Mouse (Mus musculus): ENCODE measurements around the gene Ppm1a.

Gene Ppm1a

DNA sequence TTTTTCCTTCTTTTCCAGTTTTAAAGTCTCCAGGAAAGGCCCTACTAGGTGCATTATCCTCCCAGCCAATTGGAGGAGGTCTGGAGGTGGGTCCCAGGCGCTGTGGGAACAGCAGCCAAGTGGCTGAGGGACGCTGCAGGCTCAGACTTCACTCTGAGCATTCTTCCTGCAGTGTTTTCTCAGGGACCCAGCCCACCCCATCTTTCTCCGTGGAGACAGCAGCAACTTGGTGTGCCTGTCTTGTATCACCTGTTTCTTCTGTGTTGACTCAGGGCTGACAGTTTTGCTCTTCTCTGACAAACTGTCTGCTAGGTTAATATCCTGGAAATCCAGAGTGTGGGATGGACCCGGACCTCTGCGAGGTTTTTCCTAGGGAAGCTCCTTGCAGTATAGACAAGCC, 68.4 kb downstream of the Ppm1a start:
- no peak for DNase-seq (ENCODE audit: low read depth, low spot score)

DNA sequence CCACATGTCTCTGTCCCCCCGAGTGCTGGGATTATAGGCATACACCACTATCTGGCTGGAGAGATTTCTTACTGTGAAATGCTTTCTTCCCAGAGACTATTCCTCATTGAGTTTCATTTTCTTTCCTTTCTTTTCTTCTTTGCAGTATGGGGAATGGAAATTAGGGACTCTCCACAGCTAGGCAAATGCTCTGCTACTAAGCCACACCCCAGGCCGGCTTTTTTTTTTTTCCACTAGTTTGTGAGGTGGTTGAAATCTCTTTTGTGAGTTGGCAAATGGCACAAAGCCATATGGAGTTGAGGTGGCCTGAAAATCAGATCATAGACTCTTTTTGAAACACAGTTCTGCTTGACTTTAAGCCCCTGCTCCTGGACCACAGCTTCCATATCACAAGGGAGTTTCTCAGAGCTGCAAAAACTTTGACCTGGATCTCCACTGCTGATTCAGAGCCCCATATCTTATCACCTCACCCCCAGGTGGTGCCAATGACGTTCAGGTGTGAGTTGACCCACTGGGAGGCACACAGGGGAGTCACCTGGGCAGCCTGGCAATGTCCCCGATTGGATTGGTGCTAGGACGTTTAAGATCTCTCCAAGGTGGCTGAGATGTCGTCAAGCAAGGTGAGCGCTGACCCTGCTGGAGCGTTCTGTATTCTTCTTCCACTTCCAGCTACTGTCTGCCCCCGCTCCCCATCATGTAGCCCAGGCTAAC, 71.7 kb downstream of the Ppm1a start:
- DNase-seq (ENCODE audit: low read depth, low spot score), result no peak

DNA sequence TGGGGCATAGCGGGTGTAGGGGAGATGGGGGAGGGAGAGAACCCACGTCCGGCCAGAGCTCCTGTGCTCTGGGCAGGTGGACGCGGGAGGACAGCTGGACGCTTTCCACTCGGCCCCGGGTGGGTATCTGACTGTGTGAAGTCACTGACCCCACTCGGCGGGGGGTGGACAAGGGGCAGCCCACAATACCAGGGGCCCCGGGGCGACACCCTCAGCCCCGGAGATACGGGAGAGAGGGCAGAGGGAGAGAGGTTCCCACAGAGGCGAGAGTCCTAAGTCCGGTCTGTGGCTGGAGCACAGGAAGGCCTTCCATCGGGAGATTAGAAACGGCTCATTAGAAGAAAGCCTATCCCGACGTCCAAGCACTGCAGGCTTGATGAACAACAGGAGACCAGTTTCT, 72.5 kb downstream of the Ppm1a start:
- DNase-seq (ENCODE audit: low read depth, low spot score), result no peak

DNA sequence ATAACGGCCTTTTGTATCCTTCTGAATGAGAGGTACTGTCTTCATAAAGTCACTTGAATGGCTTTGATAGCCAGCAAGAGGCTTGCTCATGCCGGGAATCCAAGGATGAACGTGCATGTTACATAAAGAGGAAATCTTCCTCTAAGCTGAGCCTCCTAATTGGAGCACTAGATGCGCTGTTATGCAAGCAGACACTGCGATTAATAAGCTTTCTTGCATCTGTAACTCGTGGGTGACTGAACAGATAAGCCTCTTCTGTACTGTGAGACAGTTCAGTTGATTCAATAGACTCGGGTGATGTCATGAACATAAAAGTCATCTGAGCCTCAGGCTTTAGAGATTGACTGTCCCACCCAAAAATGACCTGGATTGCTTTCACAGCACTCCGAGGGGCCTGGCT, 73.1 kb downstream of the Ppm1a start:
- peak; percentile 86 for DNase-seq (ENCODE audit: low read depth, low spot score)

DNA sequence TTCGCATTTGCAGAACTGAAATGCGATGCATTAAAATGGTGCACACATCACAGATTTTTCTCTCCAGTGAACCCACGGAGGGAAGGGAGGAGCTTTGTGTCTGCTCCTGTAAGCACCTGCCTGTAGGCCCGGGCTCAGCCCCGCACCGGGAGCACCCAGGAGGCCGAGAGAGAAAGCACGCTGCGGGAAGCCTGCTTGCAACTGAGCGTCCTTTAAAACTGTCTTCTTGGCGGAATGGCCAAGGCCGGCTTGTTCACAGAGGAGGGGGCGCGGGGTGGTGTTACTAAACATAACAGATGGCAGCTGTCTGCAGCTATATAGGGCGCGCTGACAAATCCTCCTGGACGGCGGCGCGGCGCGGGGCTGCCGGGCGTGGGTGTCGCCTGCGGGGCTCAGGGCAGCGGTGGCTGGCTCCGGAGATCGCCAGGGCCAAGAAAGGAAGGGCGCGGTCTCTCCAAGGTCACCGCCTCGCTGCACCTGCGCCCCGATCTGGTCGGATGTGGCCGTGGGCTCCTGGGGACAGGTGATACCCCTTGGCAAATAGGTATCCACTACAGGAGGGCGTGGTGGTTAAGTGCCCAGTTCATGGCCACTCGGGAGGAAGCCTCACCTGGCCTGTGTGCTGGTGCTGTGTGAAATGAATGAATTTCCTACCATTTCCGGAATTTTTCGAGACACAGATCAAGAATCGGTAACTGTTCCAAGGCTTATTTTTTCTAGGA, 74.6 kb downstream of the Ppm1a start:
- peak; percentile 86 for DNase-seq (ENCODE audit: low read depth, low spot score)

DNA sequence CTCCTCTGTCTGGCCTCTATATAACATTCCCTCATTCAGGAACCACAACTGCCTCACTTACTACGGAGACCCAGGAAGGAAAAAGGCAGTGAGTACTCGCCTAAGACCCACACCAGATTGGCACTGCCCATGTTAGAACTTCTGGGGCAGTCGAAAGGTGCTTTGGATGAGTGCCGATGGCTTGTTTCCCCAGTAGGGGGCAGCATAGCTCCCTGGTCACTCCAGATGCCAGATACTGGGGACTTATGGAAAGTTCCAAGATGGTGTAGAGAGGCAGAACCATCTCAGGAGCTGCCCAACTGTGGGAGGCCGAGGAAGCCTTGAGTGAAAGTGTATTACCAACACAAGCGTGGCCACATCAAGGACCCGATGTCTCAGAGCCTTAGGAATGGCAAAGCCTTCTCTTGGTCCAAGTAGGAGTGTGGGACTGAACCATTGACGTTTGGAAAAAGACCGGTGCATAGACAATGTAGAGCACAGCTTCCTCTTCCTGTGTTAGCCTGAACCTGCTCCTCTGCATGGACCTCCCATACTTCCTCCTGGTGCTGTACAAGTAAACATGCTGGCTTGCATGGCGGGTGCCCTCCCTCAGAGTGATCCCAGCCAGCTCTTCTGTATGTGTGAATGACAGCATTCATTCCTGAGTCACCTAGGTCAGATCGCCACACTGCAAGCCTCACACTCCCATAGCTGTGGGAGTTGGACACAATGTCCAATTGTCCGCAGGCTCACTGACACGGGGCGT, 77.7 kb downstream of the Ppm1a start:
- peak; percentile 33 for DNase-seq (ENCODE audit: low read depth, low spot score)

GRCm38 (mm10) chr12:72835518-72836015, 78.3 kb downstream of the Ppm1a start:
- DNase-seq (ENCODE audit: low read depth, low spot score), result peak; percentile 12

- DNase-seq (ENCODE audit: low read depth, low spot score), result no peak
Observed at GRCm38 (mm10) chr12:72837302-72837701, 80.0 kb downstream of the Ppm1a start.

GRCm38 (mm10) chr12:72841500-72841899, 84.2 kb downstream of the Ppm1a start:
- DNase-seq (ENCODE audit: low read depth, low spot score), result no peak

DNA sequence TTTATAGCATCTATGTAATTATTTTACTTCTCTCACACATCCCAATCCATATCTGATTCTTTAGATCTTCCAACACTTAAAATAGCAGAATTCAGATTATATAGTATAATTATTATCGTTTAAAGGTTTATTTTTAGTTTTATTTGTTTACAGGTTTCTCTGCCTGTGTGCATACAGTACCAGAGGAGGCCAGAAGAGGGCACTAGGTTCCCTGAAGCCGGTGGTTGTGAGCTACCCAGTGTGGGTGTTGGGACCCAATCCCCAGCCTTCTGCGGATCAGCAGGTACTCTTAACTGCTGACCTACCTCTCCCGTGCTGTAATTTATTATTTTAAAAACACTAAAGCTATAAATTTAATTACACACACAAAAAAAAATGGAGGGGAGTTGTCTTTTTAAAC, 85.9 kb downstream of the Ppm1a start:
- DNase-seq (ENCODE audit: low read depth, low spot score), result no peak

GRCm38 (mm10) chr12:72843555-72843954, 86.3 kb downstream of the Ppm1a start:
- DNase-seq (ENCODE audit: low read depth, low spot score), result no peak

DNA sequence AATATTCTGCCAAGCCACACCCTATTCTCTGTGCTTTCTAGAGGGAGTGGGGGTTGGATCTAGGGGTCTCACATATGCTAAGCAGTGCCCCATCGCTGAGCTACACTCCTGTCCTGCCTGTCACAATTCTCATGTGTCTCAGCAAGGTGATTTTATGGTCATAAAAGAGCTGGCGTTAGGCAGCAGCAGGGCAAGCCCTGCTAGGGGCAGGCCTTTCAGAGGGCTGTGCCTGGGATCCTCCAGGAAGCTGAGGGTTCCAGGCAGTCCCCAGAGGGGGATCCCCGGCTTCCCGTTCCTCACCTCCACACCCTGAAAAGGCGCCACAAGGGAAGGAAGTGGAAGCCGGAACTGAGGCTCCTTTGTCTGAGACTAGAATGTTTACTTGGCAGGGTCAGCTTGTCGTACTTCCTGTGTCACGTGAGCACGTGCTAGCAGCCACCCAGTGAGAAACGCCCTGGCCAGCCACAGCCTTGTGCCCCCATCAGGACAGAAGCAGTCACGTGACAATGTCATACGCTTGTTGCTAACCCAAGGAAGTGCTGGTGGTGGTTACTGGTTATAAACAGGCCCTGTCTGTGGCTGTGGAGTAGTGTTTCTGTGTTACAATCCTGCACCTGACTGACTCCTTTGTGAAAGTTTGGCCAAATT, 86.8 kb downstream of the Ppm1a start:
- peak; percentile 11 for DNase-seq (ENCODE audit: low read depth, low spot score)

- DNase-seq (ENCODE audit: low read depth, low spot score), result no peak
Observed at GRCm38 (mm10) chr12:72845946-72846345, 88.7 kb downstream of the Ppm1a start.

DNA sequence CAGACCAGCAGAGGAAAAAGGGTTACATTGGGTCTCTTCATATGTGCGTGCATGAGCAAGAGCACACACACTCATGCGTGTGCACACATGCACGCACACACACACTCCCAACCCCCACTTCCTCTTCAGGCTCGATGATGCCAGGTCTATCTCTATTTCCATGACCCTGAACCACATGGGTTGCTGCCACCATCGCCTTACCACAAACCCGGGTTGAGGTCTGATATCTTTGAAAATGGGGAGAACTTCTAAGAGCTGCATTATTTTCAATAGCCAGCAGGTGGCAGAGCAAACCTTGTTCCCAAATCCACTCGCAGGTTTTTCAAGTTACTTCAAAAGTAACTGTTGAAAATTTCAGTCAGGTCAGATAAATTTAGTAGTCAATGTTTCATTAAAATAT, 90.5 kb downstream of the Ppm1a start:
- DNase-seq (ENCODE audit: low read depth, low spot score), result peak; percentile 73
